Mouse (Mus musculus) ES-E14 (cell line): ENCODE data around the gene Hnrnph1.

Experiments used
- CHD2 ChIP-seq: IDR thresholded peaks from 2 replicates; pipeline ENCODE4 v1.6.1; 2014; ENCODE audit warnings: mild to moderate bottlenecking, low read depth, low read length, inconsistent platforms
- HCFC1 ChIP-seq: IDR thresholded peaks from 2 replicates; pipeline ENCODE4 v1.6.1; 2012; ENCODE audit warnings: low read length, inconsistent platforms, borderline replicate concordance; ENCODE audit not compliant: insufficient read depth
- MAFK ChIP-seq: IDR thresholded peaks from 2 replicates; pipeline ENCODE4 v1.6.1; 2014; ENCODE audit warnings: mild to moderate bottlenecking, low read depth, low read length, inconsistent platforms; ENCODE audit not compliant: insufficient read depth
- ZC3H11A ChIP-seq: IDR thresholded peaks from 2 replicates; pipeline ENCODE4 v1.6.1; 2012; ENCODE audit warnings: low read depth, mild to moderate bottlenecking, inconsistent platforms, low read length, borderline replicate concordance
- ZNF384 ChIP-seq: IDR thresholded peaks from 2 replicates; pipeline ENCODE4 v1.6.1; 2012; ENCODE audit warnings: low read depth, low read length, inconsistent platforms

- TF ChIP-seq ZC3H11A (no peak), ZNF384 (no peak), CHD2 (no peak), HCFC1 (no peak), MAFK (no peak)
These were observed 24.6 kb upstream of the Hnrnph1 start for GRCm38 (mm10) chr11:50352177-50352576.
